ENCODE assay signal across 7 mouse cellular contexts in genomic region chr14:72532028-72532917, GRCm38 (mm10). TPM values are rescaled to one million over a fixed set of nuclear protein-coding genes. Genes with fewer than 3 reads are reported as not detected.
A peak's percentile ranks its signal among the peaks of the same experiment; 100 is the strongest.
DNase-seq lines count a peak whose midpoint lies in the region; ATAC-seq lines count a peak whose summit lies in the region.

No protein-coding gene starts in this region.

- H3K4me2 ChIP-seq in lung, embryonic 15.5 days, result peak overlapping the region; percentile 81
- H3K4me2 ChIP-seq in neural tube, embryonic 12.5 days (replicated peaks), result peak overlapping the region; percentile 92

- peak; percentile 53; the same call in 1 of the 2 replicates for ATAC-seq in lung, embryonic 15.5 days (ENCODE audit: borderline replicate concordance, extremely low read depth, low FRiP score, low TSS enrichment)
- ATAC-seq in neural tube, embryonic 12.5 days (ENCODE audit: low FRiP score, low read depth), result peak; percentile 77

- H3K4me1 ChIP-seq in lung, embryonic 15.5 days, result peaks cover 12% of the 10 kb centered on the region
- peaks cover 12% of the 10 kb centered on the region for H3K4me1 ChIP-seq in neural tube, embryonic 12.5 days

- H3K4me3 ChIP-seq in lung, embryonic 15.5 days, result peak overlapping the region; percentile 38
- H3K4me3 ChIP-seq in neural tube, embryonic 12.5 days, result peak overlapping the region; percentile 40

- WGBS in lung, embryonic 15.5 days, result under 1% methylated on average over 54 of the region's 54 CpGs
- 4% methylated on average over 54 of the region's 54 CpGs for WGBS in large intestine, adult 2 months
- WGBS in neural tube, embryonic 12.5 days, result 3% methylated on average over 54 of the region's 54 CpGs

- H3K27ac ChIP-seq in lung, embryonic 15.5 days, result no peak overlapping the region
- no peak overlapping the region for H3K27ac ChIP-seq in neural tube, embryonic 12.5 days

- H3K27me3 ChIP-seq in lung, embryonic 15.5 days, result peaks cover 38% of the 10 kb centered on the region
- peaks cover 24% of the 10 kb centered on the region for H3K27me3 ChIP-seq in neural tube, embryonic 12.5 days (replicated peaks)

- H3K36me3 ChIP-seq in lung, embryonic 15.5 days, result no peaks in the 10 kb centered on the region
- H3K36me3 ChIP-seq in neural tube, embryonic 12.5 days, result no peaks in the 10 kb centered on the region

- no peak for DNase-seq in lung, postnatal 25 days (ENCODE audit: low spot score)
- DNase-seq in cerebellum, adult 9-10 months, result peak; percentile 9
- DNase-seq in forelimb bud, embryonic 11.5 days (ENCODE audit: low read depth, low spot score), result peak; percentile 35
- peak; percentile 4 for DNase-seq in large intestine, adult 2 months (ENCODE audit: low read depth, low spot score)
- no peak for DNase-seq in ovary, postnatal 10 days (ENCODE audit: low spot score)

- H3K9me3 ChIP-seq in lung, embryonic 15.5 days, result no peaks in the 10 kb centered on the region
- H3K9me3 ChIP-seq in neural tube, embryonic 12.5 days, result no peaks in the 10 kb centered on the region

- peak overlapping the region; percentile 8; the same call in 1 of the 2 replicates for H3K9ac ChIP-seq in lung, embryonic 15.5 days
- peak overlapping the region; percentile 44 for H3K9ac ChIP-seq in neural tube, embryonic 12.5 days

RNA-seq across cellular contexts. Expression of gene Gm9195, which starts 40.6 kb away (rescaled TPM):
- polyA plus RNA-seq in lung, embryonic 15.5 days (2015; fragmentation: Nextera tagmentation; extraction: Ambion mirVana), result not detected in 2 replicates
- 0.01 and 0.12 TPM in 2 replicates for polyA plus RNA-seq in large intestine, adult 2 months (2012; rRNA removed)
- not detected in 2 replicates for polyA plus RNA-seq in neural tube, embryonic 12.5 days (2016; fragmentation: Nextera tagmentation; extraction: Ambion mirVana)

Comparison
In these comparisons a context has a peak if more than half of its experiments do, and no peak if none do; other contexts are left out.
1. DNase-seq: peak in cerebellum, adult 9-10 months (single experiment), forelimb bud, embryonic 11.5 days (single experiment) and large intestine, adult 2 months (single experiment); none in lung, postnatal 25 days (single experiment) and ovary, postnatal 10 days (single experiment).